Mouse (Mus musculus) MEL (cell line): Measurements from ENCODE around the gene Il23a.

Source experiments
- BHLHE40 ChIP-seq: IDR thresholded peaks from 2 replicates; pipeline ENCODE4 v1.6.1; 2012; ENCODE audit warnings: low read depth, mild to moderate bottlenecking, inconsistent platforms, low read length, improper control_type of control experiment, borderline replicate concordance
- CTCF ChIP-seq, 3 experiments: IDR thresholded peaks in 2 of 3; conservative IDR thresholded peaks in 1 of 3; 2 replicates each; pipeline ENCODE4 v1.5.1; 2011 to 2012; ENCODE audit warnings: low read length in 3 of 3, low read depth in 2 of 3, mild to moderate bottlenecking in 2 of 3, improper control_type of control experiment in 1 of 3, inconsistent platforms in 1 of 3, mixed read lengths in 1 of 3, moderate library complexity in 1 of 3; ENCODE audit not compliant: control insufficient read depth in 1 of 3, insufficient read depth in 1 of 3, poor library complexity in 1 of 3, severe bottlenecking in 1 of 3
- EP300 ChIP-seq, 2 experiments: IDR thresholded peaks; 2 replicates each; pipeline ENCODE4 v1.6.1; 2011; ENCODE audit warnings: improper control_type of control experiment in 2 of 2, low read length in 2 of 2, low read depth in 1 of 2, mild to moderate bottlenecking in 1 of 2
- HCFC1 ChIP-seq: IDR thresholded peaks from 2 replicates; pipeline ENCODE4 v1.6.1; 2012; ENCODE audit warnings: low read depth, mild to moderate bottlenecking, inconsistent platforms, low read length, improper control_type of control experiment, moderate library complexity
- KAT2A ChIP-seq: conservative IDR thresholded peaks from 2 replicates; pipeline ENCODE4 v1.6.1; 2012; ENCODE audit warnings: low read depth, low read length, improper control_type of control experiment, inconsistent platforms
- MAX ChIP-seq: IDR thresholded peaks from 2 replicates; pipeline ENCODE4 v1.6.1; 2011; ENCODE audit warnings: low read length, improper control_type of control experiment
- NELFE ChIP-seq: IDR thresholded peaks from 2 replicates; pipeline ENCODE4 v1.6.1; 2011; ENCODE audit warnings: low read depth, low read length, improper control_type of control experiment
- NRF1 ChIP-seq: IDR thresholded peaks from 2 replicates; pipeline ENCODE4 v1.6.1; 2014; ENCODE audit warnings: low read depth, mild to moderate bottlenecking, inconsistent platforms, low read length, improper control_type of control experiment, moderate library complexity; ENCODE audit not compliant: poor library complexity, insufficient read depth, severe bottlenecking
- POLR2A ChIP-seq, 2 experiments: IDR thresholded peaks; 2 replicates each; pipeline ENCODE4 v1.6.1; 2011 to 2012; ENCODE audit warnings: low read length in 2 of 2, mild to moderate bottlenecking in 2 of 2, control low read depth in 1 of 2, improper control_type of control experiment in 1 of 2, low read depth in 1 of 2, moderate library complexity in 1 of 2; ENCODE audit not compliant: control insufficient read depth in 1 of 2, insufficient read depth in 1 of 2, poor library complexity in 1 of 2
- UBTF ChIP-seq: IDR thresholded peaks from 2 replicates; pipeline ENCODE4 v1.6.1; 2012; ENCODE audit warnings: low read depth, mild to moderate bottlenecking, inconsistent platforms, low read length, improper control_type of control experiment, moderate library complexity, borderline replicate concordance; ENCODE audit not compliant: insufficient read depth
- USF1 ChIP-seq: IDR thresholded peaks from 2 replicates; pipeline ENCODE4 v1.6.1; 2014; ENCODE audit warnings: low read depth, mild to moderate bottlenecking, inconsistent platforms, low read length, improper control_type of control experiment, moderate library complexity
- USF2 ChIP-seq, 2 experiments: IDR thresholded peaks; 2 replicates each; pipeline ENCODE4 v1.6.1; 2011 to 2012; ENCODE audit warnings: improper control_type of control experiment in 2 of 2, low read length in 2 of 2, borderline replicate concordance in 1 of 2, inconsistent platforms in 1 of 2, low read depth in 1 of 2, mild to moderate bottlenecking in 1 of 2; ENCODE audit not compliant: insufficient read depth in 1 of 2
- ZC3H11A ChIP-seq: IDR thresholded peaks from 2 replicates; pipeline ENCODE4 v1.6.1; 2012; ENCODE audit warnings: low read depth, mild to moderate bottlenecking, inconsistent platforms, low read length, improper control_type of control experiment

- TF ChIP-seq UBTF (no peak), CTCF (IDR thresholded peaks at IDR 0.05 in 2 of 3, conservative IDR thresholded peaks at IDR 0.05 in 1 of 3; ENCODE audit: control insufficient read depth in 1 of 3, insufficient read depth in 1 of 3, low read depth in 2 of 3, low read length in 3 of 3, poor library complexity in 1 of 3, severe bottlenecking in 1 of 3) (no peak), POLR2A (IDR thresholded peaks at IDR 0.05; ENCODE audit: control insufficient read depth in 1 of 2, insufficient read depth in 1 of 2, low read depth in 1 of 2, low read length in 2 of 2, poor library complexity in 1 of 2) (no peak), HCFC1 (no peak), NELFE (no peak), KAT2A (no peak), USF1 (no peak), MAX (no peak), NRF1 (no peak), EP300 (IDR thresholded peaks at IDR 0.05; ENCODE audit: low read depth in 1 of 2, low read length in 2 of 2) (no peak), ZC3H11A (no peak), BHLHE40 (no peak), USF2 (IDR thresholded peaks at IDR 0.05; ENCODE audit: borderline replicate concordance in 1 of 2, insufficient read depth in 1 of 2, low read depth in 1 of 2, low read length in 2 of 2) (no peak)
Observed at GRCm38 (mm10) chr10:128310177-128310576, 11.6 kb upstream of the Il23a start.
